Mouse (Mus musculus): ENCODE measurements around the gene Kmt5c.

- TF ChIP-seq CTCF (IDR thresholded peaks at IDR 0.05; ENCODE audit: control insufficient read depth, insufficient read depth, low read length) = no peak
- no peak for TF ChIP-seq POLR2A (IDR thresholded peaks at IDR 0.05; ENCODE audit: borderline replicate concordance, control insufficient read depth, low read depth, low read length)
These were observed 5.0 kb downstream of the Kmt5c start for GRCm38 (mm10) chr7:4744886-4745285.
